Mouse (Mus musculus): ENCODE results near the gene Fbxo47. TPM values are rescaled to one million over a fixed set of nuclear protein-coding genes. Genes with fewer than 3 reads are reported as not detected.

The Fbxo47 gene
- polyA plus RNA-seq (2014; fragmentation: Nextera tagmentation; extraction: Ambion mirVana): 1.0 TPM in 2 replicates

GRCm38 (mm10) chr11:97883918-97884600, at the start of gene Fbxo47:
Gene Fbxo47 (minus strand): TSS chr11:97884154.
- H3K9me3 ChIP-seq (ENCODE audit: control insufficient read depth, low read length): no peaks in the 10 kb centered on the region
- ATAC-seq (ENCODE audit: insufficient number of reproducible peaks, low FRiP score, low TSS enrichment, low read depth): peak; percentile 95
- WGBS: under 1% methylated on average over 37 of the region's 37 CpGs

GRCm38 (mm10) chr11:97933553-97933952, 49.6 kb upstream of the Fbxo47 start:
- no peak for ATAC-seq (ENCODE audit: insufficient number of reproducible peaks, low FRiP score, low TSS enrichment, low read depth)
- no peaks in the 10 kb centered on the region for H3K36me3 ChIP-seq (ENCODE audit: control insufficient read depth, insufficient read depth, low read length)
- H3K9me3 ChIP-seq (ENCODE audit: control insufficient read depth, low read length): no peaks in the 10 kb centered on the region
- no peaks in the 10 kb centered on the region for H3K4me1 ChIP-seq (ENCODE audit: control insufficient read depth, insufficient read depth, low read length)
- DNase-seq (ENCODE audit: low spot score): no peak
- 68% methylated on average over 1 of the region's 1 CpGs for WGBS
- no peak overlapping the region for H3K27ac ChIP-seq (replicated peaks; ENCODE audit: low read depth, low read length)
- no peak overlapping the region for H3K4me2 ChIP-seq (ENCODE audit: low read depth, severe bottlenecking)
- no peak overlapping the region for H3K9ac ChIP-seq (ENCODE audit: low read length)
- H3K4me3 ChIP-seq (ENCODE audit: low read depth, low read length): no peak overlapping the region
- H3K27me3 ChIP-seq (ENCODE audit: control insufficient read depth, insufficient read depth, low read length): no peaks in the 10 kb centered on the region

More at GRCm38 (mm10) chr11:97883918-97884600, at the start of gene Fbxo47:
- Histone ChIP-seq H3K4me1 (ENCODE audit: control insufficient read depth, insufficient read depth, low read length) (no peaks in the 10 kb centered on the region), H3K4me3 (ENCODE audit: low read depth, low read length) (peak within 1 kb of the TSS; percentile 40), H3K36me3 (ENCODE audit: control insufficient read depth, insufficient read depth, low read length) (no peaks in the 10 kb centered on the region), H3K27me3 (ENCODE audit: control insufficient read depth, insufficient read depth, low read length) (no peaks in the 10 kb centered on the region), H3K27ac (replicated peaks; ENCODE audit: low read depth, low read length) (peak within 1 kb of the TSS; percentile 77), H3K9ac (ENCODE audit: low read length) (peak within 1 kb of the TSS; percentile 49), H3K4me2 (ENCODE audit: low read depth, severe bottlenecking) (peak within 1 kb of the TSS; percentile 35)
- DNase-seq (ENCODE audit: low spot score): peak; percentile 96

GRCm38 (mm10) chr11:97928905-97929304, 45.0 kb upstream of the Fbxo47 start:
- H3K9me3 ChIP-seq (ENCODE audit: control insufficient read depth, low read length): no peaks in the 10 kb centered on the region
- no peak for ATAC-seq (ENCODE audit: insufficient number of reproducible peaks, low FRiP score, low TSS enrichment, low read depth)
- DNase-seq (ENCODE audit: low spot score): no peak
- H3K36me3 ChIP-seq (ENCODE audit: control insufficient read depth, insufficient read depth, low read length): no peaks in the 10 kb centered on the region
- no peak overlapping the region for H3K4me2 ChIP-seq (ENCODE audit: low read depth, severe bottlenecking)
- no peaks in the 10 kb centered on the region for H3K27me3 ChIP-seq (ENCODE audit: control insufficient read depth, insufficient read depth, low read length)
- H3K27ac ChIP-seq (replicated peaks; ENCODE audit: low read depth, low read length): no peak overlapping the region
- no peaks in the 10 kb centered on the region for H3K4me1 ChIP-seq (ENCODE audit: control insufficient read depth, insufficient read depth, low read length)
- WGBS: 68% methylated on average over 4 of the region's 4 CpGs
- H3K9ac ChIP-seq (ENCODE audit: low read length): no peak overlapping the region
- no peak overlapping the region for H3K4me3 ChIP-seq (ENCODE audit: low read depth, low read length)

GRCm38 (mm10) chr11:97924217-97924616, 40.3 kb upstream of the Fbxo47 start:
- no peak overlapping the region for H3K9ac ChIP-seq (ENCODE audit: low read length)
- no peaks in the 10 kb centered on the region for H3K4me1 ChIP-seq (ENCODE audit: control insufficient read depth, insufficient read depth, low read length)
- no peaks in the 10 kb centered on the region for H3K27me3 ChIP-seq (ENCODE audit: control insufficient read depth, insufficient read depth, low read length)
- H3K36me3 ChIP-seq (ENCODE audit: control insufficient read depth, insufficient read depth, low read length): no peaks in the 10 kb centered on the region
- DNase-seq (ENCODE audit: low spot score): no peak
- no peak overlapping the region for H3K27ac ChIP-seq (replicated peaks; ENCODE audit: low read depth, low read length)
- H3K9me3 ChIP-seq (ENCODE audit: control insufficient read depth, low read length): no peaks in the 10 kb centered on the region
- no peak overlapping the region for H3K4me2 ChIP-seq (ENCODE audit: low read depth, severe bottlenecking)
- H3K4me3 ChIP-seq (ENCODE audit: low read depth, low read length): no peak overlapping the region
- 92% methylated on average over 10 of the region's 10 CpGs for WGBS
- ATAC-seq (ENCODE audit: insufficient number of reproducible peaks, low FRiP score, low TSS enrichment, low read depth): no peak

DNA sequence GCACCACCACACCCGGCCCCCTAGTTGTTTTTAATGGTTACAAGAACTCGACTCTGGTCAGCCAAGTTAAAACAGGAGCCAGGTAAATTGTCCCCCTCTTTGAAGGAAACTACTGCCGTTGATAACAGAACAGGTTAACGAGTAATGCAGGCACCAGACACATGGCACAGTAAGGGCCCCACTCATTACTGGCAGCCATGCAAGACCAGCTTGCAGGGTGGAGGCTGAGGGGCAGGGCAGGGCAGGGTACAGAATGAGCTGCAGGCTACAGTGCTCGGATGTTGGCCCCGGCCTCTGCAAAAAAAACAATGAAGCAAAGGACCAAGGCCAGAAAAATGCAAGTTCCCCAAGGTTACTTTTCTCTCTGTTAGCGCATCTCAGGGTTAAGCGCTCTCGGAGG, 39.7 kb upstream of the Fbxo47 start:
- DNase-seq (ENCODE audit: low spot score): no peak
- no peak for ATAC-seq (ENCODE audit: insufficient number of reproducible peaks, low FRiP score, low TSS enrichment, low read depth)
- WGBS: 73% methylated on average over 9 of the region's 9 CpGs
- no peaks in the 10 kb centered on the region for H3K36me3 ChIP-seq (ENCODE audit: control insufficient read depth, insufficient read depth, low read length)
- H3K27ac ChIP-seq (replicated peaks; ENCODE audit: low read depth, low read length): no peak overlapping the region
- H3K9ac ChIP-seq (ENCODE audit: low read length): no peak overlapping the region
- no peaks in the 10 kb centered on the region for H3K9me3 ChIP-seq (ENCODE audit: control insufficient read depth, low read length)
- no peaks in the 10 kb centered on the region for H3K27me3 ChIP-seq (ENCODE audit: control insufficient read depth, insufficient read depth, low read length)
- H3K4me3 ChIP-seq (ENCODE audit: low read depth, low read length): no peak overlapping the region
- no peak overlapping the region for H3K4me2 ChIP-seq (ENCODE audit: low read depth, severe bottlenecking)
- H3K4me1 ChIP-seq (ENCODE audit: control insufficient read depth, insufficient read depth, low read length): no peaks in the 10 kb centered on the region

GRCm38 (mm10) chr11:97915974-97916503, 32.1 kb upstream of the Fbxo47 start:
- Histone ChIP-seq H3K9ac (ENCODE audit: low read length) (no peak overlapping the region), H3K4me3 (ENCODE audit: low read depth, low read length) (no peak overlapping the region), H3K9me3 (ENCODE audit: control insufficient read depth, low read length) (no peaks in the 10 kb centered on the region), H3K27me3 (ENCODE audit: control insufficient read depth, insufficient read depth, low read length) (no peaks in the 10 kb centered on the region), H3K4me2 (ENCODE audit: low read depth, severe bottlenecking) (no peak overlapping the region), H3K36me3 (ENCODE audit: control insufficient read depth, insufficient read depth, low read length) (no peaks in the 10 kb centered on the region), H3K4me1 (ENCODE audit: control insufficient read depth, insufficient read depth, low read length) (no peaks in the 10 kb centered on the region), H3K27ac (replicated peaks; ENCODE audit: low read depth, low read length) (no peak overlapping the region)
- ATAC-seq (ENCODE audit: insufficient number of reproducible peaks, low FRiP score, low TSS enrichment, low read depth): no peak
- DNase-seq (ENCODE audit: low spot score): no peak
- WGBS: 91% methylated on average over 6 of the region's 6 CpGs

DNA sequence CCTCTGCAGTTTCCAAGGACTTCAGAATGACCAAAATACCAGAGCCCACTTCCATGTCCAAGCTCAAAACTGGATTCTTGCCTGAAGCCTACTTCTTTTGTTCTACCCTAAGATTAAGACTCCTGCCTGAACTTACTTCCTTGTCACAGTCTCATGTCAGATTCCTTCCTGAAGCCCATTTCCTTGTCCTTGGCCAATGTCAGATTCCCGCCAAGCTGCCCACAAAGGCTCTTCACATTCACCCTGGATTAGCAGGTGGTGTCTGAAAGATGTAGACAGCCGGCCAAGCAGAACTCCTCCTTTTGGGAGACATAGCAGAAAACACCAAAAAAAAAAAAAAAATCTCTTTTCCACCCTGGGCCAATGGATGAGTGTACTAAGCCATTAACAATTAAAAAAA, 31.5 kb upstream of the Fbxo47 start:
- Histone ChIP-seq H3K9me3 (ENCODE audit: control insufficient read depth, low read length) (no peaks in the 10 kb centered on the region), H3K4me3 (ENCODE audit: low read depth, low read length) (no peak overlapping the region), H3K27ac (replicated peaks; ENCODE audit: low read depth, low read length) (no peak overlapping the region), H3K27me3 (ENCODE audit: control insufficient read depth, insufficient read depth, low read length) (no peaks in the 10 kb centered on the region), H3K4me2 (ENCODE audit: low read depth, severe bottlenecking) (no peak overlapping the region), H3K4me1 (ENCODE audit: control insufficient read depth, insufficient read depth, low read length) (no peaks in the 10 kb centered on the region), H3K36me3 (ENCODE audit: control insufficient read depth, insufficient read depth, low read length) (no peaks in the 10 kb centered on the region), H3K9ac (ENCODE audit: low read length) (no peak overlapping the region)
- DNase-seq (ENCODE audit: low spot score): no peak
- ATAC-seq (ENCODE audit: insufficient number of reproducible peaks, low FRiP score, low TSS enrichment, low read depth): no peak
- 88% methylated on average over 2 of the region's 2 CpGs for WGBS

DNA sequence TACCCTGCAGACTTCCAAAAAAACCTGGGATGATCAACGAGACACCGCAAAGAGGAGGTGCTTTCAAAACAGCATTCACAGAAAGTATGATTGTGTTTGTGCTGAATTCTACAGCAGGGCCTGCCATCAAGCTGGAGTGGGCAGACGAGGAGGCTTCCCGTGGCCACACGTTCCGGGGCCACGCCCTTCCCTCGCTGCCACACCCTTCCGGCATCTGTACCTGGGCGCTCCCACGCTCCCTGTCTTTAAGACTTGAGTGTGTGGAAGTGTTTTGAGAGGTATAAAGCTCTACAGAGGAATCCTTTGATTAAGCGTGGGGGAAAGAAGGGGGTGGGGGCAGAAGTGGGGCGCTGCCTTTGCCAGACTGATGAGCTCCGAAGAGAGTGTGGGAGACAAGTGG, 29.2 kb upstream of the Fbxo47 start:
- H3K4me3 ChIP-seq (ENCODE audit: low read depth, low read length): no peak overlapping the region
- WGBS: 85% methylated on average over 14 of the region's 14 CpGs
- no peak overlapping the region for H3K4me2 ChIP-seq (ENCODE audit: low read depth, severe bottlenecking)
- H3K9me3 ChIP-seq (ENCODE audit: control insufficient read depth, low read length): no peaks in the 10 kb centered on the region
- H3K9ac ChIP-seq (ENCODE audit: low read length): no peak overlapping the region
- DNase-seq (ENCODE audit: low spot score) (no peak), ATAC-seq (ENCODE audit: insufficient number of reproducible peaks, low FRiP score, low TSS enrichment, low read depth) (no peak)
- no peaks in the 10 kb centered on the region for H3K27me3 ChIP-seq (ENCODE audit: control insufficient read depth, insufficient read depth, low read length)
- H3K36me3 ChIP-seq (ENCODE audit: control insufficient read depth, insufficient read depth, low read length): no peaks in the 10 kb centered on the region
- no peaks in the 10 kb centered on the region for H3K4me1 ChIP-seq (ENCODE audit: control insufficient read depth, insufficient read depth, low read length)
- no peak overlapping the region for H3K27ac ChIP-seq (replicated peaks; ENCODE audit: low read depth, low read length)

Measured in limb, embryonic 11.5 days (tissue).